Mouse (Mus musculus) midbrain, embryonic 10.5 days (tissue): Measurements from ENCODE around the gene Ogdh. TPM values are rescaled to one million over a fixed set of nuclear protein-coding genes. Genes with fewer than 3 reads are reported as not detected.
"Not testable (repeated sequence)": the region's sequence is repeated elsewhere in the genome, so short reads cannot be mapped to it uniquely, and the experiment has no call there.

Experiments
- DNase-seq: peaks from one replicate; pipeline ENCODE4 v3.0.0-alpha.2; 2017; ENCODE audit warnings: low spot score
- H3K27ac ChIP-seq: fragments of 300-500 bp; sonication (generic); replicated peaks from 2 replicates; pipeline ENCODE4 v1.5.1; 2016; ENCODE audit warnings: mild to moderate bottlenecking
- H3K27me3 ChIP-seq: fragments of 300-500 bp; sonication (generic); 2 replicates; pipeline ENCODE4 v1.6.1; 2016; ENCODE audit warnings: low read depth, mild to moderate bottlenecking; ENCODE audit not compliant: poor library complexity, severe bottlenecking
- H3K36me3 ChIP-seq: fragments of 300-500 bp; sonication (generic); 2 replicates; pipeline ENCODE4 v1.6.1; 2016; ENCODE audit warnings: mild to moderate bottlenecking, moderate library complexity
- H3K4me1 ChIP-seq: fragments of 300-500 bp; sonication (generic); 2 replicates; pipeline ENCODE4 v1.6.1; 2016
- H3K4me3 ChIP-seq: fragments of 300-500 bp; sonication (generic); 2 replicates; pipeline ENCODE4 v1.5.1; 2016; ENCODE audit warnings: mild to moderate bottlenecking, moderate library complexity
- H3K9me3 ChIP-seq: fragments of 300-500 bp; sonication (generic); replicated peaks from 2 replicates; pipeline ENCODE4 v1.6.1; 2016; ENCODE audit warnings: mild to moderate bottlenecking
- WGBS: fragments of 180-500 bp; shearing (Covaris S2); methylation state at CpG from one replicate; pipeline ENCODE4 v1.1.7; 2016; 5-methylcytosine and 5-hydroxymethylcytosine counted together
- polyA plus RNA-seq: library from polyadenylated mRNA; unstranded; fragments of >200 nt; fragmentation: Nextera tagmentation; extraction: Ambion mirVana; gene quantifications from 2 replicates; pipeline ENCODE4 v1.2.1, GENCODE M21; 2016

Gene Ogdh
- polyA plus RNA-seq, 1 experiment from 2014 or later, result 107 TPM

DNA sequence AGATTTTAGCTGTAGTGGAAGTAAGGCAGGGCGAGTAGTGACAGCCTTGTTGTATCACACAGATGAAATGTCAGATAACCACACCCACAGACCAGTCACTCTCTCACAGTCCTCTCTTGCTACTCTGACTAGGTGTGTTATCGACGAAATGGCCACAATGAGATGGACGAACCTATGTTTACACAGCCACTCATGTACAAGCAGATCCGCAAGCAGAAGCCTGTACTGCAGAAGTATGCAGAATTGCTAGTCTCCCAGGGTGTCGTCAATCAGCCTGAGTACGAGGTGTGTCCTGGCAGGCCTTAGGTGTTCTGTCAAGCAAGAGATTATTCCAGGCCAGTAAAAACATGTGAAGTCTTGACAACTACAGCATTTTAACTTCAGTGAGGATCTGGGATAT is 55.5 kb downstream of the Ogdh start:
- Histone ChIP-seq H3K9me3 (no peaks in the 10 kb centered on the region), H3K27ac (no peak overlapping the region), H3K27me3 (no peaks in the 10 kb centered on the region), H3K4me1 (no peaks in the 10 kb centered on the region), H3K4me3 (no peak overlapping the region), H3K36me3 (peaks cover 99% of the 10 kb centered on the region)
- no peak for DNase-seq
- 95% methylated on average over 7 of the region's 7 CpGs for WGBS

DNA sequence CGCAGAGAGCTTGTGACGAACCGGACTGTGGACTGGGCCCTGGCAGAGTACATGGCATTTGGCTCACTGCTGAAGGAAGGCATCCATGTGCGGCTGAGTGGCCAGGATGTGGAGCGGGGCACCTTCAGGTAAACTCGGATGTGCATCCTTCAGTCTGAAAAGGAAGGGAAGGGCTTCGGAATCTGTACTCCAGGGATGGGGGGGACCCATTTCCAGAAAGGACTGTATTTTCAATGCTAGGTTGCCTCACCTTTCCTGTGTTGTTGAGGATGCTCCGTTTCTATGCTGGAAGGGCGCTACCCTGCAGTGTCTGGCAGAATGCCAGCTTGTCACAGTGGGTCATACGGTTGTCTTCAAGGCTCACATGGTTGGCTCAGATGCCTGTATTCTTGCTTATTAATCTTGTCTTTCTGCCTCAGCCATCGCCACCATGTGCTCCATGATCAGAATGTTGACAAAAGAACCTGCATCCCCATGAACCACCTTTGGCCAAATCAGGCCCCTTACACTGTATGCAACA is 57.3 kb downstream of the Ogdh start:
- H3K27me3 ChIP-seq, result no peaks in the 10 kb centered on the region
- WGBS, result 96% methylated on average over 11 of the region's 11 CpGs
- H3K4me1 ChIP-seq, result no peaks in the 10 kb centered on the region
- H3K9me3 ChIP-seq, result no peaks in the 10 kb centered on the region
- peaks cover 99% of the 10 kb centered on the region for H3K36me3 ChIP-seq
- no peak overlapping the region for H3K4me3 ChIP-seq
- no peak overlapping the region for H3K27ac ChIP-seq
- DNase-seq, result no peak

DNA sequence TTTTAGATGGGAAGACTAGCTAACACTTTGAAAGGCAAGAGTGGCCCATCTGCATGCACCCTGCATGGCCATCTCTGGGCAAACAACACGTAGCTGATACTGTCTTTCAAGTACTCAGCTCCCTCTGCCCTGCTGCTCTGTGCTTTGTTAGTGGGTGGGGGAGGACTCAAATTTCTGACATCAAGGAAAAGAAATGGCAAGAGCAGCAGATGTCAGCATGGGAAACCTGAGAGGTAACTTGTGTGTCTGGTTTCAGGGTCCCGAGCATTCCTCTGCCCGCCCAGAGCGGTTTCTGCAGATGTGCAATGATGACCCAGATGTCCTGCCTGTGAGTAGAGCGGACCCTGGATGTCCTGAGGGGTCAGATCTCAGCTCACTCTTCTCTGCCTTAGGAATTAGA is 58.2 kb downstream of the Ogdh start:
- Histone ChIP-seq H3K27ac (no peak overlapping the region), H3K4me1 (no peaks in the 10 kb centered on the region), H3K9me3 (no peaks in the 10 kb centered on the region), H3K4me3 (no peak overlapping the region), H3K36me3 (peaks cover 98% of the 10 kb centered on the region), H3K27me3 (no peaks in the 10 kb centered on the region)
- WGBS, result 93% methylated on average over 5 of the region's 5 CpGs
- no peak for DNase-seq

DNA sequence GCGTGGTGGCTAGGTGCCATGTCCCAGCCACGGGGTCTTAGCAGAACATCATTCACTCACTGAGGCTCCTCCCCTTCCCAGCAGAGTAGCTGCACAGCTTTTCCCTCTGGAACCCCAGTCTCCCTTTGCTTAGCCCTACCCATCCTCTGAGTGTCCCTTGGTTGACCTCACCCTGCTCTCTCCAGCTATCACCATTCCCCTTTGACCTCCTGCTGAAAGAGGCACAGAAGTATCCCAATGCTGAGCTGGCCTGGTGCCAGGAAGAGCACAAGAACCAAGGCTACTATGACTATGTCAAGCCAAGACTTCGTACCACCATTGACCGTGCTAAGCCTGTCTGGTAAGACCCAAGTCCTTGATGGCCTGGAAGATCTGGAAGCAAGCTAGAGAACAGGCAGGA is 63.7 kb downstream of the Ogdh start:
- no peaks in the 10 kb centered on the region for H3K27me3 ChIP-seq
- peaks cover 75% of the 10 kb centered on the region for H3K36me3 ChIP-seq
- H3K4me3 ChIP-seq, result no peak overlapping the region
- no peaks in the 10 kb centered on the region for H3K9me3 ChIP-seq
- WGBS, result 96% methylated on average over 4 of the region's 4 CpGs
- H3K27ac ChIP-seq, result no peak overlapping the region
- DNase-seq, result no peak
- H3K4me1 ChIP-seq, result no peaks in the 10 kb centered on the region

DNA sequence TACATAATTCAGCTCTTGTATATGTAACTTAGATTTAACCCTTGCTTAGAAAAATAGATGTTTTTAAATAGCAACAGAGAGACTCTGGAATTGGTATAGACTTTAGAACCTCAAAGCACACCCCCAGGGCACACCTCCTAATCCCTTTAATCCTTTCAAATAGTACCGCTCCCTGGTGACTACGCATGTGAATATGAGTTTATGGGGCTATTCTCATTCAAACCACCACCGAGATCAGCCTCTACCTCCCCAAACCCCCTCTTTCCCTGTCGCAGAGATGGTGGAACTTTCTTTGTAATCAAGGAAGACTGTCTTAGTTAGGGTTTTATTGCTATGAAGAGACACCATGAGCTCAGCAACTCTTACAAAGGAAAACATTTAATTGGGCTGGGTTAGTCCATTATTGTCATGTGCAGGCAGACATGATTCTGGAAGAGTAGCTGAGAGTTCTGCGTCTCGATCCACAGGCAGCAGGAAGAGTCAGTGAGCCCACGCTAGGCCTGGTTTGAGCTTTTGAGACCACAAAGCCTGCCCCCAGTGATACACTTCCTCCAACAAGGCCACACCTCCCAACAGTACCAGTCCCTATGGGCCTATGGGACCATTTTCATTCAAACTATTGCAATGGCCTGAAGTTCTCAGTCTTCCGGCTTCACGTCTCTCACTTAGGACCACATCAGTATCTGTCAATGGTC is 73.3 kb downstream of the Ogdh start:
- H3K27ac ChIP-seq, result no peak overlapping the region
- H3K4me1 ChIP-seq, result 0 out of 2 replicates have a peak, but pooled peaks cover 3% of the 10 kb centered on the region
- H3K27me3 ChIP-seq, result no peaks in the 10 kb centered on the region
- no peaks in the 10 kb centered on the region for H3K9me3 ChIP-seq
- WGBS, result 87% methylated on average over 9 of the region's 9 CpGs
- H3K36me3 ChIP-seq, result no peaks in the 10 kb centered on the region
- DNase-seq, result no peak
- H3K4me3 ChIP-seq, result no peak overlapping the region

DNA sequence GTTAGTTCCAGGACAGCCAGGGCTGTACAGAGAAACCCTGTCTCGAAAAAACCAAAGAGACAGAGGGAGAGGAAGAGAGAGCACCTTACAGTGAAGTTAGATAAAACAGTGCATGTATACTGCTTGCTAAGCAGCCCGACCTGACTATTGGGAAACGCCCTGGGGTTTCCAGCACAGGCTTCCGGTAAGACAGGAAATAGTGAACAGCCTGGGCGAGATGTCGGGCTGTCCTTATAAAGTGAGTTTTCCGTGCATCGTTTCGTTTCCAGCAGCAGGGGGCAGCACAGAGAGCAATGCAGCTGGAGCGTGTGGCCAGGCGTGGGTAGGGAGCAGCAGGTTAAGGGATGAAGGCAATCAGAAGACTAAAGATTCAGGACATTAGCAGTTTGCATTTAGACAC is 74.5 kb downstream of the Ogdh start:
- Histone ChIP-seq H3K4me1 (0 out of 2 replicates have a peak, but pooled peaks cover 3% of the 10 kb centered on the region), H3K27ac (0 out of 2 replicates have a peak overlapping the region, but pooled peaks have one; percentile 28), H3K9me3 (no peaks in the 10 kb centered on the region), H3K27me3 (no peaks in the 10 kb centered on the region), H3K36me3 (no peaks in the 10 kb centered on the region), H3K4me3 (no peak overlapping the region)
- peak; percentile 75 for DNase-seq
- 33% methylated on average over 11 of the region's 11 CpGs for WGBS

DNA sequence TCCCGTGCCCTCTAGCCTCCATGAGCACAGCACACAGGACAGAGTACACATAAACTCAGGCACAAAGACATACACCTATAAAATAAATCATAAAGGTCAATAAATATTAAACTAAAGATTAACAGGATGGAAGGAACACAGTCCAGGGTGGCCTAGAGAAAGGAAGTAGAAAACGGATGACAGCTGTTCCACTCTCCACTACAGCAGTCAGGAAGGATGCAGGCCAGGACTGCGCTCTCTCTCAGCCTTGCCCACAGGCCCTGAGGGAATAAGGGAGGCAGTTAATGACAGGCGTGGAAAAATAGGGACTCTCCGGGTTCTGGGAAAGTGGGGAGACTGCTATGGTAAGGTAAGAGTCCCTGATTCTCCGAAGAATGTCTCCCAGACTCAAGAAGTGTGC is 75.0 kb downstream of the Ogdh start:
- Histone ChIP-seq H3K36me3 (no peaks in the 10 kb centered on the region), H3K4me3 (no peak overlapping the region), H3K9me3 (no peaks in the 10 kb centered on the region), H3K4me1 (0 out of 2 replicates have a peak, but pooled peaks cover 3% of the 10 kb centered on the region), H3K27ac (no peak overlapping the region), H3K27me3 (no peaks in the 10 kb centered on the region)
- no peak for DNase-seq
- WGBS, result 89% methylated on average over 6 of the region's 6 CpGs

DNA sequence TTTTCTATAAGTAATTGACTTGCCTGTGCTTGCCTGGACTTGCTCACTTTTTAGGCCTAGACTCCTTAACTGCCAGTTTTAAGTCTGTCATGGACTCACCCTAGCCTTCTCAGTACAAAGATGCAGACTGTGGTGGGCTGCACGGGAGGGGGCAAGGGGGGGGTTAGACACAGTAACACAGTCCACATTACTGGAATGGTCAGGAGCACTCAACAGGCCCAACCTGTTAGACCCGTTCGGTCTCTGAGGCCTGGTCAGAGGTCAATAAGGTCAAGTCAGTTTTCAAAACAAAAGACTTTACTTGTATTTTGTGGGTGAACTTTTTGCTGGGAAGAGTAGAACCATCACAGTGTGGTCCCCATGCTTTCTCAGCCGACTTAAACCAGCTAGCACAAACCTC is 75.7 kb downstream of the Ogdh start:
- Histone ChIP-seq H3K27me3 (no peaks in the 10 kb centered on the region), H3K36me3 (no peaks in the 10 kb centered on the region), H3K4me3 (no peak overlapping the region), H3K4me1 (0 out of 2 replicates have a peak, but pooled peaks cover 3% of the 10 kb centered on the region), H3K27ac (no peak overlapping the region), H3K9me3 (no peaks in the 10 kb centered on the region)
- 75% methylated on average over 4 of the region's 4 CpGs for WGBS
- no peak for DNase-seq

DNA sequence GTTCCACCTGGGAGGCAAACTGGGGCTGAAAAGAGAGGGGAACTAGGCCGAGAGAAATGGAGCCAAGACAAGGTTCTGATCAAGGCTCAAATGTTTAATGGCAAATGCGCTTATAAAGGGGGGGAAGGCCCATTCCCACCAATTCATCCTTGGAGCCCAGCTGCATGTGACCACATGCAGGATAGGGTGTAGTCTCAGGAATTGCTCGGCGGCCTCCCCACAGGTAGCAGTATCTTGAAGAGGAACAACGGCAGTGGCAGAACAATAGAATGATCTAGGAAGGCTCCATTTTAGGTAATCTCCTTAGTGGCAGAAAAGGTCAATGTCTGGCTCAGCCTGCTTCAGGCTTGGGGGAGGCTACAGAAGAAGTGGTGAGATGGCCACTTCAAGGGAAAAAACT is 76.6 kb downstream of the Ogdh start:
- 78% methylated on average over 5 of the region's 5 CpGs for WGBS
- not testable (repeated sequence) for H3K27ac ChIP-seq, DNase-seq, H3K27me3 ChIP-seq, H3K4me1 ChIP-seq, H3K4me3 ChIP-seq, H3K36me3 ChIP-seq, H3K9me3 ChIP-seq

DNA sequence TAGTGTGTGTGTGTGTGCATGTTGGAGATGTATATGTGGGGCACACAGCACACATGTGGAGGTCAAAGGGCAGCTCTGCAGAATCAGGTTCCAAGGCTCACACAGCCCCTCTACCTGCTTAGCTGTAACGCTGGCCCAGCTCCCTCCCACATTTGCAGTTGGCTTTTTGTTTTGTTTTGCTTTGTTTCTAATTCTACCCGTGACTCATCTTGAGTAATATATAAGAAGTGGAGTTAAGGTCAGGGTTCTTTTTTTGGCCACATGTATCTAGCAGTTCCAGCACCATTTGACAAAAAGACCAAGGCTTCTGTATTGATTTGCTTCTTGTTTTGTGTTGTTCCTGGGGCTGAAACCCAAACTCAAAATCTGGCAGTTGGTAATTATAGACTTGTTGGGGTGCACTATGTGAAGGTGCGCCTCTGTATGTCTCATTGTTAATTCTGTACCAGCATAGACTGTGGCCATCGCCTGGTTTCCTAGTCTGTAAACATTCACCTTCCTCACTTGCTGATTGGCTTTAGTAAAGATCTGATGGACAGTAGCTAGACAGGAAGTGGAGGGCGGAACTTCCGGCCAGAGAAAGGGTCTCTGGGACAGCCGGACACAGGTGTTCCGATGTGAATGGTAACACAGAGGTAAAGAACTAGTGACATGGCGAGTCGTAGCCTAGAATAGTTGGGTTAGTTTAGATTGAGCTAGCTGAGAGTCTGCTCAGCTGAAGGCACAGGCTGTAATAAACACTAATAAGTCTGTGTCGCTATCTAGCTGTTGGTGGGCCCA is 80.1 kb downstream of the Ogdh start:
- Histone ChIP-seq H3K9me3 (no peaks in the 10 kb centered on the region), H3K4me3 (no peak overlapping the region), H3K36me3 (no peaks in the 10 kb centered on the region), H3K27ac (no peak overlapping the region), H3K27me3 (no peaks in the 10 kb centered on the region), H3K4me1 (no peaks in the 10 kb centered on the region)
- 91% methylated on average over 11 of the region's 11 CpGs for WGBS
- no peak for DNase-seq

DNA sequence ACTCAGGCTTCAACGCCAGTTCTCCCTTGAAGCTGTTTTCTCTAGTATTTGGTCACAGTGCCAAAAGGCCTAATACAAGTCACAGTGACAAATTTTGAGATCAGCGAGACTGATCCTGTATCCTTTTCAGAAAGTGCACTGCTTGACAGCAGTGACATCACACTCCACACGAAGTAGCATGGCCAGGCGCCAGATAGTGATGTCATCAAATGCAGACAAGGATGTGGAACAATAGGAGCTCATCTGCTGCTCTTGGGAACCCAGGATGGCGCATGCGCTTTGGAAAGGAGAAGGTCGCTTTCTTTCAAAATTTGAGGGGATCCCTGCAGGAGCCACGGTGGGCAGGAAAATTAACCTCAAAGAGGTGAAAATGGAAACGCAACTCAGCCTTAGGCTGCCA is 81.4 kb downstream of the Ogdh start:
- no peaks in the 10 kb centered on the region for H3K36me3 ChIP-seq
- no peaks in the 10 kb centered on the region for H3K4me1 ChIP-seq
- no peak overlapping the region for H3K27ac ChIP-seq
- no peaks in the 10 kb centered on the region for H3K9me3 ChIP-seq
- no peaks in the 10 kb centered on the region for H3K27me3 ChIP-seq
- WGBS, result 92% methylated on average over 9 of the region's 9 CpGs
- DNase-seq, result no peak
- no peak overlapping the region for H3K4me3 ChIP-seq

DNA sequence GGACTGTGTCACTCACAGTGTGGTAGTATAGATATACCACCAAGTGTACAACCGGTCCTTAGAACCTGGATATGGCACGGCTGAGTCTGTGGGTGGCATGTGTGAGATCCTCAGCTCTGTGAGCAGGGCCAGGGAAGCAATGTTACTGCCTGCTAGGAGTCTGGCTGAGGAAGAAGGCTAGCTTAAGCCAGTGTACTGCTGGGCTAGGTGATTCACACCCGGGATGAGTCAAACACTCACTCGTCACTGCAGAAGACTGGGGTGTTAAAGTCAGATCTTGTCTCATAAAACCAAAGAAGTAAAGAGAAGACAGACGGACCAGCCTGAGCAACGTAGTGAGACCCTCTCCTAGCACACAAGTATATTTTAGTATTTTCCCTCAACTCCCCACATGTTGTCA is 89.5 kb downstream of the Ogdh start:
- Histone ChIP-seq H3K36me3 (no peaks in the 10 kb centered on the region), H3K4me3 (no peak overlapping the region), H3K27me3 (no peaks in the 10 kb centered on the region), H3K4me1 (no peaks in the 10 kb centered on the region), H3K9me3 (no peaks in the 10 kb centered on the region), H3K27ac (no peak overlapping the region)
- WGBS, result 92% methylated on average over 6 of the region's 6 CpGs
- DNase-seq, result no peak

DNA sequence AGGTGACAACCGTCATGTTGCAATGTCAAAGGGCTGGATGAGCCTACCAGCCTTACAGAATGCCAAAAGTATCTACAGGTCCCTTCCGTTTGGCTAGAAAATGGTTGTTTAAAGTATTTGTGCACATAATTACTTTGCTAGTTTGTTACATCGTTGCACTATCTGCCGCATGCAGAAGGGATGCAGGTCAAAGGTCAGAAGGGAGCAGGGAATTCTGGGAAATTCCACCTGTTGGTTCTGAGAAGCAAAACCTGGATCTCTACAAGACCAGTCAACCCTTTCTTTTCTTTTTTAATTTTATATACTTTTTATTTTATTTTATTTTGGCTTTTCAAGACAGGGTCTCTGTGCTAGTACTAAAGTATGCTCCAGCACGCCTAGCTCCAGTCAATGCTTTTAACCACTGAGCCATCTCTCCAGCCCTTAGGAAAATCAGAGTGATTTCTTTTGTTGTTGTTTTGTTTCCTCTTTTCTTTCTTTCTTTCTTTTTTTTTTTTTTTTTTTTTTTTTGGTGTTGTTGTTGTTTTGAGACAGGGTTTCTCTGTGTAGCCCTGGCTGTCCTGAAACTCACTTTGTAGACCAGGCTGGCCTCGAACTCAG is 96.8 kb downstream of the Ogdh start:
- H3K27me3 ChIP-seq, result no peaks in the 10 kb centered on the region
- peak overlapping the region; percentile 96; the same call in 1 of the 2 replicates for H3K4me3 ChIP-seq
- H3K27ac ChIP-seq, result peak overlapping the region; percentile 95
- H3K4me1 ChIP-seq, result peaks cover 30% of the 10 kb centered on the region
- peaks cover 23% of the 10 kb centered on the region for H3K36me3 ChIP-seq
- H3K9me3 ChIP-seq, result no peaks in the 10 kb centered on the region
- WGBS, result 89% methylated on average over 6 of the region's 6 CpGs
- no peak for DNase-seq
